Mouse (Mus musculus): ENCODE data around the gene Gcc2.

- no peak for TF ChIP-seq FLI1 (IDR thresholded peaks at IDR 0.05; ENCODE audit: low read length)
- no peak for TF ChIP-seq GATA1 (IDR thresholded peaks at IDR 0.05; ENCODE audit: borderline replicate concordance, low read length)
These were observed 43.1 kb upstream of the Gcc2 start for GRCm38 (mm10) chr10:58212230-58212629.
